Mouse (Mus musculus): ENCODE measurements at regions not wholly inside any gene's neighbourhood (a gene's known extent, or its start where the extent isn't known, plus 50 kb on each side); places are given as distances from the start of the nearest gene placed in this dataset.

GRCm38 (mm10) chr9:34143131-34143795 lies 342.4 kb upstream of the Kirrel3 start:
- DNase-seq = no peak

- DNase-seq = no peak
Measured at GRCm38 (mm10) chr9:34155240-34156019, 330.3 kb upstream of the Kirrel3 start.

GRCm38 (mm10) chr9:34156581-34156980 lies 329.1 kb upstream of the Kirrel3 start:
- DNase-seq = no peak

- no peak for DNase-seq
Measured at GRCm38 (mm10) chr9:34161119-34161518, 324.6 kb upstream of the Kirrel3 start.

GRCm38 (mm10) chr9:34186314-34186713 lies 299.4 kb upstream of the Kirrel3 start:
- DNase-seq = no peak

- no peak for DNase-seq
Measured at GRCm38 (mm10) chr9:34192542-34192941, 293.2 kb upstream of the Kirrel3 start.

- DNase-seq = no peak
Measured at GRCm38 (mm10) chr9:34202122-34202941, 283.4 kb upstream of the Kirrel3 start.

- DNase-seq = no peak
Measured at GRCm38 (mm10) chr9:34202942-34203551, 282.6 kb upstream of the Kirrel3 start.

- no peak for DNase-seq
Measured at GRCm38 (mm10) chr9:34203624-34204365, 281.9 kb upstream of the Kirrel3 start.

- DNase-seq = no peak
Measured at GRCm38 (mm10) chr9:34204479-34204878, 281.2 kb upstream of the Kirrel3 start.

- no peak for DNase-seq
Measured at GRCm38 (mm10) chr9:34231561-34231960, 254.1 kb upstream of the Kirrel3 start.

- DNase-seq = no peak
Measured at GRCm38 (mm10) chr9:34234734-34235133, 251.0 kb upstream of the Kirrel3 start.

- DNase-seq = no peak
Measured at GRCm38 (mm10) chr9:34239531-34239930, 246.2 kb upstream of the Kirrel3 start.

- no peak for DNase-seq
Measured at GRCm38 (mm10) chr9:34243674-34244073, 242.0 kb upstream of the Kirrel3 start.

GRCm38 (mm10) chr9:34244576-34244975 lies 241.1 kb upstream of the Kirrel3 start:
- no peak for DNase-seq

GRCm38 (mm10) chr9:34252796-34253195 lies 232.9 kb upstream of the Kirrel3 start:
- no peak for DNase-seq

GRCm38 (mm10) chr9:34258492-34258891 lies 227.2 kb upstream of the Kirrel3 start:
- no peak for DNase-seq

GRCm38 (mm10) chr9:34278068-34278467 lies 207.6 kb upstream of the Kirrel3 start:
- no peak for DNase-seq

- DNase-seq = no peak
Measured at GRCm38 (mm10) chr9:34279386-34279785, 206.3 kb upstream of the Kirrel3 start.

GRCm38 (mm10) chr9:34279906-34280305 lies 205.8 kb upstream of the Kirrel3 start:
- DNase-seq = peak; percentile 4

GRCm38 (mm10) chr9:34280311-34281208 lies 205.1 kb upstream of the Kirrel3 start:
- DNase-seq = no peak
